Mouse (Mus musculus) liver, adult 2 months (tissue): ENCODE data around the gene Slco2b1. TPM values are rescaled to one million over a fixed set of nuclear protein-coding genes. Genes with fewer than 3 reads are reported as not detected.

Source experiments
- DNase-seq: peaks from one replicate; pipeline ENCODE4 v3.0.0-alpha.2; 2011; ENCODE audit warnings: low read depth, low spot score; ENCODE audit errors: extremely low read depth
- H3K27ac ChIP-seq: fragments of 200-500 bp; replicated peaks from 2 replicates; pipeline ENCODE4 v1.5.1; 2012; ENCODE audit warnings: low read depth, mild to moderate bottlenecking, control low read depth, inconsistent platforms, low read length; ENCODE audit not compliant: insufficient read depth
- H3K27me3 ChIP-seq: fragments of 200-500 bp; 2 replicates; pipeline ENCODE4 v1.6.1; 2012; ENCODE audit warnings: mild to moderate bottlenecking, moderate library complexity, low read length, inconsistent platforms; ENCODE audit not compliant: control insufficient read depth, insufficient read depth
- H3K36me3 ChIP-seq: fragments of 200-500 bp; 2 replicates; pipeline ENCODE4 v1.6.1; 2012; ENCODE audit warnings: low read length, inconsistent platforms; ENCODE audit not compliant: control insufficient read depth, insufficient read depth
- H3K4me1 ChIP-seq: fragments of 200-500 bp; 2 replicates; pipeline ENCODE4 v1.6.1; 2011; ENCODE audit warnings: low read length; ENCODE audit not compliant: control insufficient read depth, insufficient read depth
- H3K4me3 ChIP-seq: fragments of 200-500 bp; 2 replicates; pipeline ENCODE4 v1.5.1; 2011; ENCODE audit warnings: low read depth, mild to moderate bottlenecking, control low read depth, low read length, moderate library complexity; ENCODE audit not compliant: insufficient read depth
- H3K79me2 ChIP-seq: fragments of 200-500 bp; 2 replicates; pipeline ENCODE4 v1.6.1; 2012; ENCODE audit warnings: inconsistent platforms, mild to moderate bottlenecking, low read length, moderate library complexity; ENCODE audit not compliant: control insufficient read depth, insufficient read depth
- H3K9ac ChIP-seq: fragments of 200-500 bp; 2 replicates; pipeline ENCODE4 v1.6.1; 2012; ENCODE audit warnings: low read depth, mild to moderate bottlenecking, control low read depth, inconsistent platforms, low read length
- CTCF ChIP-seq: fragments of 200-500 bp; IDR thresholded peaks from 2 replicates; pipeline ENCODE4 v1.5.1; 2011; ENCODE audit warnings: low read depth, low read length, control low read depth
- POLR2A ChIP-seq: fragments of 200-500 bp; IDR thresholded peaks from 2 replicates; pipeline ENCODE4 v1.6.1; 2011; ENCODE audit warnings: low read length, control low read depth; ENCODE audit not compliant: insufficient read depth; ENCODE audit errors: extremely low read depth
- WGBS: fragments of 180-500 bp; shearing (Covaris S2); methylation state at CpG from one replicate; pipeline ENCODE4 v1.1.7; 2018; 5-methylcytosine and 5-hydroxymethylcytosine counted together
- polyA plus RNA-seq: library from polyadenylated mRNA; depleted of rRNA; stranded (reverse); fragments of >200 nt; gene quantifications from 2 replicates; pipeline ENCODE4 v1.2.3, GENCODE M21; 2012
- total RNA-seq: library from RNA; depleted of rRNA; stranded (reverse); fragments of >200 nt; gene quantifications from 2 replicates; pipeline ENCODE4 v1.2.3, GENCODE M21; 2014

Slco2b1 gene
- total and polyA plus RNA-seq, 2 experiments = 107 to 134 TPM

- 70% methylated on average over 4 of the region's 4 CpGs for WGBS
- Histone ChIP-seq H3K27me3 (no peaks in the 10 kb centered on the region), H3K9ac (no peak overlapping the region), H3K36me3 (no peaks in the 10 kb centered on the region), H3K4me1 (peaks cover 2% of the 10 kb centered on the region; the same call in 1 of the 2 replicates), H3K79me2 (no peaks in the 10 kb centered on the region), H3K27ac (peak overlapping the region; percentile 50; the same call in 1 of the 2 replicates), H3K4me3 (no peak overlapping the region)
- DNase-seq = no peak
- TF ChIP-seq CTCF (no peak), POLR2A (no peak)
Observed at GRCm38 (mm10) chr7:99707038-99707595, 4.0 kb downstream of the Slco2b1 start.

DNA sequence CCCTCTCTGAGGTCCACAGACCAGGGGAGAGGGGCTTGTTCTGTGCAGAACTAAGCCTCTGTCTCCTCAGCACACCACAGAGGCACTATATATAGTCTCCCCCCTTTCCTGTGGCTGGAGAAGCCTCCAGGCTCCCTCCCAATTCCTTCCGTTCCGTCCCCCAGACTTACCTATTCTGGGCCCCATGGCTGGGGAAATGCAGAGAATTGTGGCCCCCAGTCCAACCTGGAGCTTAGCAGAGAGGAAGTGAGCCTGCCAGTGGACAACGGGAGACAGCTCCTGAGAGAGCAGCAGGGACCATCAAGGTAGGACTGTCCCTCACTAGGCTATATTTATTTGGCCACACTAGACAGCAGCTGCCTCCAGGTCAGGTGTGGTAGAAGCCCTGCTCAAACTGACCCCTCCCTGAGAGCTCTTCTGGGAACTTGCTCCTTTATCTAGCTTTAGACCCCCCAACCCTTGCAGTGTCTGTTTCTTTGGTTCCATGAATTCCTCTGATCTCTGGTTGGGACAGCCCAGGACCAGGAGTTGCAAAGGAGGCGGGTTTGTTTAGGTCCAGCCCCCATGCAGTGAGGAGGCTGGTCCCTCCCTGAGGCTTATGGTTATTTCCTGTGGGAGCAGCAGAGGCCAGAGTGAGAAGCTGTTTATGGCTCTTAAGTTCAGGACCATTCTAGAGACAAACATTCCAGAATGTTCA is 4.7 kb downstream of the Slco2b1 start:
- 0 out of 2 replicates have a peak overlapping the region, but pooled peaks have one; percentile 19 for H3K9ac ChIP-seq
- DNase-seq = peak; percentile 21
- 69% methylated on average over 4 of the region's 4 CpGs for WGBS
- no peaks in the 10 kb centered on the region for H3K27me3 ChIP-seq
- TF ChIP-seq POLR2A (no peak), CTCF (no peak)
- peak overlapping the region; percentile 50 for H3K27ac ChIP-seq
- H3K4me3 ChIP-seq = peak overlapping the region; percentile 41
- H3K36me3 ChIP-seq = no peaks in the 10 kb centered on the region
- peaks cover 2% of the 10 kb centered on the region; the same call in 1 of the 2 replicates for H3K4me1 ChIP-seq
- no peaks in the 10 kb centered on the region for H3K79me2 ChIP-seq

- no peaks in the 10 kb centered on the region for H3K27me3 ChIP-seq
- H3K27ac ChIP-seq = no peak overlapping the region
- H3K79me2 ChIP-seq = no peaks in the 10 kb centered on the region
- H3K36me3 ChIP-seq = no peaks in the 10 kb centered on the region
- H3K4me1 ChIP-seq = peaks cover 6% of the 10 kb centered on the region; the same call in 1 of the 2 replicates
- TF ChIP-seq POLR2A (no peak), CTCF (no peak)
- H3K4me3 ChIP-seq = peak overlapping the region; percentile 25
- peak overlapping the region; percentile 21 for H3K9ac ChIP-seq
- 97% methylated on average over 3 of the region's 3 CpGs for WGBS
- no peak for DNase-seq
Observed at GRCm38 (mm10) chr7:99704736-99705519, 6.2 kb downstream of the Slco2b1 start.

- no peak overlapping the region for H3K4me3 ChIP-seq
- H3K27me3 ChIP-seq = no peaks in the 10 kb centered on the region
- H3K36me3 ChIP-seq = no peaks in the 10 kb centered on the region
- 52% methylated on average over 6 of the region's 6 CpGs for WGBS
- peak; percentile 29 for DNase-seq
- H3K27ac ChIP-seq = peak overlapping the region; percentile 42
- H3K4me1 ChIP-seq = peaks cover 9% of the 10 kb centered on the region; the same call in 1 of the 2 replicates
- H3K9ac ChIP-seq = no peak overlapping the region
- TF ChIP-seq POLR2A (no peak), CTCF (no peak)
- no peaks in the 10 kb centered on the region for H3K79me2 ChIP-seq
Observed at GRCm38 (mm10) chr7:99702201-99702600, 8.9 kb downstream of the Slco2b1 start.

- DNase-seq = no peak
- H3K4me3 ChIP-seq = no peak overlapping the region
- WGBS = 83% methylated on average over 4 of the region's 4 CpGs
- no peak overlapping the region for H3K27ac ChIP-seq
- H3K27me3 ChIP-seq = no peaks in the 10 kb centered on the region
- H3K9ac ChIP-seq = no peak overlapping the region
- peaks cover 20% of the 10 kb centered on the region; the same call in 1 of the 2 replicates for H3K4me1 ChIP-seq
- no peak for TF ChIP-seq CTCF
- no peak for TF ChIP-seq POLR2A
- H3K79me2 ChIP-seq = no peaks in the 10 kb centered on the region
- H3K36me3 ChIP-seq = no peaks in the 10 kb centered on the region
Observed at GRCm38 (mm10) chr7:99700641-99701040, 10.5 kb downstream of the Slco2b1 start.
